Mouse (Mus musculus) hindbrain, postnatal 0 days (tissue): Measurements from ENCODE around the gene Gm7876. TPM values are rescaled to one million over a fixed set of nuclear protein-coding genes. Genes with fewer than 3 reads are reported as not detected.
"Not testable (repeated sequence)": the region's sequence is repeated elsewhere in the genome, so short reads cannot be mapped to it uniquely, and the experiment has no call there.

Experiments
- ATAC-seq: fragments of 200-750 bp; cut with Nextera tagmentation; 2 replicates; pipeline ENCODE4 v1.8.0; 2017; ENCODE audit warnings: mild to moderate bottlenecking, moderate TSS enrichment, moderate library complexity
- DNase-seq: peaks from one replicate; pipeline ENCODE4 v3.0.0-alpha.2; 2015; ENCODE audit warnings: low spot score
- H3K27ac ChIP-seq: fragments of 300-500 bp; sonication (generic); 2 replicates; pipeline ENCODE4 v1.5.1; 2014; ENCODE audit warnings: mild to moderate bottlenecking
- H3K27me3 ChIP-seq: fragments of 300-500 bp; sonication (generic); 2 replicates; pipeline ENCODE4 v1.6.1; 2014; ENCODE audit warnings: low read length, mixed read lengths; ENCODE audit not compliant: insufficient read depth
- H3K36me3 ChIP-seq: fragments of 300-500 bp; sonication (generic); 2 replicates; pipeline ENCODE4 v1.6.1; 2014; ENCODE audit warnings: low read length, mixed read lengths; ENCODE audit not compliant: insufficient read depth
- H3K4me1 ChIP-seq: fragments of 300-500 bp; sonication (generic); 2 replicates; pipeline ENCODE4 v1.6.1; 2014; ENCODE audit warnings: antibody characterized with exemption, low read length, mixed read lengths; ENCODE audit not compliant: insufficient read depth
- H3K4me2 ChIP-seq: fragments of 300-500 bp; sonication (generic); 2 replicates; pipeline ENCODE4 v1.6.1; 2014; ENCODE audit warnings: low read depth, mild to moderate bottlenecking, low read length, moderate library complexity, mixed read lengths
- H3K4me3 ChIP-seq: fragments of 300-500 bp; sonication (generic); 2 replicates; pipeline ENCODE4 v1.5.1; 2014; ENCODE audit warnings: low read length
- H3K9ac ChIP-seq: fragments of 300-500 bp; sonication (generic); replicated peaks from 2 replicates; pipeline ENCODE4 v1.6.1; 2014; ENCODE audit warnings: mild to moderate bottlenecking, low read length, moderate library complexity, mixed read lengths
- H3K9me3 ChIP-seq: fragments of 300-500 bp; sonication (generic); 2 replicates; pipeline ENCODE4 v1.6.1; 2016; ENCODE audit warnings: low read length, mixed read lengths
- WGBS: fragments of 180-500 bp; shearing (Covaris S2); extraction: QIAGEN DNeasy Blood & Tissue Kit; methylation state at CpG from one replicate; pipeline ENCODE4 v1.1.7; 2014; 5-methylcytosine and 5-hydroxymethylcytosine counted together
- polyA plus RNA-seq: library from polyadenylated mRNA; unstranded; fragments of >200 nt; fragmentation: Nextera tagmentation; extraction: Ambion mirVana; gene quantifications from 2 replicates; pipeline ENCODE4 v1.2.1, GENCODE M21; 2015
- total RNA-seq: library from RNA; depleted of rRNA; stranded (reverse); fragments of >200 nt; gene quantifications from 2 replicates; pipeline ENCODE4 v1.2.3, GENCODE M21; 2014; rRNA removed

Gm7876 gene
- not detected in 2 replicates for total RNA-seq
- polyA plus RNA-seq = not detected in 2 replicates

GRCm38 (mm10) chr14:4708938-4709337, at the start of gene Gm7876:
TSS of gene Gm7876 (plus strand) at chr14:4709238.
- not testable (repeated sequence) for H3K9me3 ChIP-seq
- WGBS = 73% methylated on average over 1 of the region's 2 CpGs

GRCm38 (mm10) chr14:4663892-4664291, 45.1 kb upstream of the Gm7876 start, which contains the start of gene Gm3239:
TSS of gene Gm3239 (plus strand) at chr14:4664192.
- WGBS = no CpG with 5 or more reads among the region's 2 CpGs
- DNase-seq, H3K27me3 ChIP-seq, H3K4me2 ChIP-seq, H3K4me1 ChIP-seq, ATAC-seq, H3K9ac ChIP-seq, H3K4me3 ChIP-seq, H3K9me3 ChIP-seq, H3K36me3 ChIP-seq, H3K27ac ChIP-seq: not testable (repeated sequence)

More at GRCm38 (mm10) chr14:4708938-4709337, at the start of gene Gm7876:
- not testable (repeated sequence) for ATAC-seq, DNase-seq, H3K9ac ChIP-seq, H3K4me1 ChIP-seq, H3K4me2 ChIP-seq, H3K4me3 ChIP-seq, H3K36me3 ChIP-seq, H3K27me3 ChIP-seq, H3K27ac ChIP-seq

- not testable (repeated sequence) for ATAC-seq, H3K4me1 ChIP-seq, H3K27ac ChIP-seq, H3K9me3 ChIP-seq, H3K9ac ChIP-seq, H3K27me3 ChIP-seq, DNase-seq, H3K36me3 ChIP-seq
- Histone ChIP-seq H3K4me2 (peak within 1 kb of the TSS; percentile 35; the same call in 1 of the 2 replicates), H3K4me3 (peak within 1 kb of the TSS; percentile 22; the same call in 1 of the 2 replicates)
- WGBS = under 1% methylated on average over 9 of the region's 47 CpGs
Measured at GRCm38 (mm10) chr14:4726038-4726880, 17.2 kb downstream of the Gm7876 start, which contains the start of gene Gm3252. TSS of gene Gm3252 (plus strand) at chr14:4726775.

Other genes with a start within 250 kb of the Gm7876 start
- gene Gm3182, start 227.5 kb upstream of the Gm7876 start, total RNA-seq = not detected in 2 replicates
- gene Gm3182, start 227.5 kb upstream of the Gm7876 start, polyA plus RNA-seq = not detected in 2 replicates
- not detected in 2 replicates for gene Gm3047, start 153.8 kb upstream of the Gm7876 start, total RNA-seq
- gene Gm3047, start 153.8 kb upstream of the Gm7876 start, polyA plus RNA-seq = not detected in 2 replicates
- gene Gm8159, start 76.9 kb upstream of the Gm7876 start, total RNA-seq = 0.31 TPM in 1 of 2 replicates, not detected in the other
- gene Gm8159, start 76.9 kb upstream of the Gm7876 start, polyA plus RNA-seq = 0.23 TPM in 1 of 2 replicates, not detected in the other
- 0.63 and 4.5 TPM in 2 replicates for gene Gm3239, start 45.0 kb upstream of the Gm7876 start, total RNA-seq
- 0.79 and 1.3 TPM in 2 replicates for gene Gm3239, start 45.0 kb upstream of the Gm7876 start, polyA plus RNA-seq
- 0.84 and 2.4 TPM in 2 replicates for gene Gm3252, start 17.5 kb downstream of the Gm7876 start, total RNA-seq
- 2.6 and 3.2 TPM in 2 replicates for gene Gm3252, start 17.5 kb downstream of the Gm7876 start, polyA plus RNA-seq
- not detected in 2 replicates for gene Gm9602, start 67.1 kb downstream of the Gm7876 start, total RNA-seq
- gene Gm9602, start 67.1 kb downstream of the Gm7876 start, polyA plus RNA-seq = not detected in 2 replicates
- gene Gm3269, start 128.9 kb downstream of the Gm7876 start, total RNA-seq = not detected in 2 replicates
- not detected in 2 replicates for gene Gm3269, start 128.9 kb downstream of the Gm7876 start, polyA plus RNA-seq
- not detected in 2 replicates for gene Gm3264, start 146.3 kb downstream of the Gm7876 start, total RNA-seq
- gene Gm3264, start 146.3 kb downstream of the Gm7876 start, polyA plus RNA-seq = 3.8 and 5.3 TPM in 2 replicates
- 0.22 TPM in 1 of 2 replicates, not detected in the other for gene Gm3278, start 183.2 kb downstream of the Gm7876 start, total RNA-seq
- gene Gm3278, start 183.2 kb downstream of the Gm7876 start, polyA plus RNA-seq = 0.35 TPM in 1 of 2 replicates, not detected in the other